15 mouse cellular contexts compared by ENCODE assay signal in the genomic region with DNA sequence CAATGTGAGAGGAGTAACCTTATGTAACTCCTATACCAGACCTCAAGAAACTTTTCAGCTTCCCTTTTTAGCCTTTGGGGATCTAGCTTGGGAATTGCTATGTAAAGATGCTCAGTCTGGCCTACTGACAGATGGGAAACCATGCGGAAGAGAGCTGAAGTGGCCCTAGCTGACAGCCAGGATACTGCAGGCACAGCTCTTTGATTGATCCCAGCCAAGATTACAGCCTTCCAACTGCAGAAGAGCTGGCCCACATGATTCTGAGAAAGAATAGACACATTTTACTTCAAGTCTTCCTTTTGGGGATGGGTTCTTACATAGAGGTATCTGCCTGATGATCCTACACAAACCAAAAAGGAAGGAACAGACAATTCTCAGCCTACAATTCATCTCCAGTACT.
A peak's percentile ranks its signal among the peaks of the same experiment; 100 is the strongest.
DNase-seq lines count a peak whose midpoint lies in the region; ATAC-seq and TF ChIP-seq lines count a peak whose summit lies in the region.
"Had no signal": no experiment of that assay in that cellular context is flagged by ENCODE, and none has a peak within 500 bp of the region (broad histone marks: within the 10 kb centered on the region; RNA-seq: fewer than 3 reads in every experiment).

No protein-coding gene starts in this region.

- H3K27ac ChIP-seq in forebrain, embryonic 14.5 days (ENCODE audit: low read depth, low read length): no peak overlapping the region
- H3K27ac ChIP-seq in forebrain, embryonic 16.5 days (ENCODE audit: low read length): no peak overlapping the region
- peak overlapping the region; percentile 39 for H3K27ac ChIP-seq in layer of hippocampus, adult 2 months
- H3K27ac ChIP-seq: hindbrain, embryonic 10.5 days; limb, embryonic 15.5 days; midbrain, embryonic 12.5 days had no signal

- H3K9ac ChIP-seq in forebrain, embryonic 14.5 days (ENCODE audit: low read length): no peak overlapping the region
- H3K9ac ChIP-seq in forebrain, embryonic 16.5 days (replicated peaks; ENCODE audit: low read depth, low read length): no peak overlapping the region
- H3K9ac ChIP-seq: limb, embryonic 15.5 days; midbrain, embryonic 12.5 days had no signal

- no peak for ATAC-seq in forebrain, embryonic 14.5 days
- ATAC-seq in forebrain, embryonic 16.5 days: no peak
- ATAC-seq in monocyte, adult 5-6 weeks (replicated peaks; ENCODE audit: insufficient number of reproducible peaks, low FRiP score, low TSS enrichment, poor library complexity, severe bottlenecking): no peak

- H3K9me3 ChIP-seq in forebrain, embryonic 14.5 days (replicated peaks; ENCODE audit: control insufficient read depth, low read length): no peaks in the 10 kb centered on the region
- no peaks in the 10 kb centered on the region for H3K9me3 ChIP-seq in forebrain, embryonic 16.5 days (ENCODE audit: control insufficient read depth, low read length)
- H3K9me3 ChIP-seq: hindbrain, embryonic 10.5 days; limb, embryonic 15.5 days; midbrain, embryonic 12.5 days had no signal

- no peak overlapping the region for H3K4me3 ChIP-seq in forebrain, embryonic 14.5 days (ENCODE audit: low read depth, low read length)
- H3K4me3 ChIP-seq in forebrain, embryonic 16.5 days (replicated peaks; ENCODE audit: low read length): no peak overlapping the region
- H3K4me3 ChIP-seq in layer of hippocampus, adult 2 months: no peak overlapping the region
- H3K4me3 ChIP-seq: hindbrain, embryonic 10.5 days; limb, embryonic 15.5 days; midbrain, embryonic 12.5 days had no signal

- H3K27me3 ChIP-seq in forebrain, embryonic 14.5 days (replicated peaks; ENCODE audit: control insufficient read depth, insufficient read depth, low read length): no peaks in the 10 kb centered on the region
- no peaks in the 10 kb centered on the region for H3K27me3 ChIP-seq in forebrain, embryonic 16.5 days (replicated peaks; ENCODE audit: control insufficient read depth, insufficient read depth, low read length)
- H3K27me3 ChIP-seq: limb, embryonic 15.5 days; midbrain, embryonic 12.5 days had no signal

- H3K4me2 ChIP-seq in forebrain, embryonic 14.5 days (ENCODE audit: low read length): no peak overlapping the region
- no peak overlapping the region for H3K4me2 ChIP-seq in forebrain, embryonic 16.5 days (ENCODE audit: low read length)
- H3K4me2 ChIP-seq: heart, embryonic 11.5 days; limb, embryonic 15.5 days; midbrain, embryonic 12.5 days had no signal

- H3K36me3 ChIP-seq in forebrain, embryonic 14.5 days (ENCODE audit: control insufficient read depth, insufficient read depth, low read length): no peaks in the 10 kb centered on the region
- H3K36me3 ChIP-seq in forebrain, embryonic 16.5 days (ENCODE audit: control insufficient read depth, insufficient read depth): no peaks in the 10 kb centered on the region
- H3K36me3 ChIP-seq: hindbrain, embryonic 10.5 days; limb, embryonic 15.5 days; midbrain, embryonic 12.5 days had no signal

- no peaks in the 10 kb centered on the region for H3K4me1 ChIP-seq in forebrain, embryonic 14.5 days (ENCODE audit: control insufficient read depth, insufficient read depth, low read length)
- no peaks in the 10 kb centered on the region for H3K4me1 ChIP-seq in forebrain, embryonic 16.5 days (replicated peaks; ENCODE audit: control insufficient read depth, insufficient read depth, low read length)
- H3K4me1 ChIP-seq: hindbrain, embryonic 10.5 days; limb, embryonic 15.5 days; midbrain, embryonic 12.5 days had no signal

- DNase-seq in forebrain, embryonic 14.5 days (ENCODE audit: low spot score): peak; percentile 11
- peak; percentile 14 to 32 for DNase-seq in layer of hippocampus, adult 2 months (ENCODE audit: low spot score in 2 of 2)
- no peak for DNase-seq in layer of hippocampus, postnatal 25 days (ENCODE audit: extremely low spot score in 1 of 2, low spot score in 1 of 2)
- peak; percentile 65 for DNase-seq in cerebellum, adult 11-12 months
- DNase-seq in layer of hippocampus, adult 9-11 months: peak; percentile 35
- DNase-seq in embryo, embryonic 11 days: no peak
- DNase-seq: adrenal gland, postnatal 10 days; gastrocnemius, postnatal 10 days; kidney, adult 9 months had no signal

- TF ChIP-seq CTCF in layer of hippocampus, adult 2 months (conservative IDR thresholded peaks at IDR 0.05): peak; percentile 66

- WGBS in forebrain, embryonic 14.5 days: 88% methylated on average over 1 of the region's 1 CpGs
- 60% methylated on average over 1 of the region's 1 CpGs for WGBS in forebrain, embryonic 16.5 days

Comparison
In these comparisons a context has a peak if more than half of its experiments do, and no peak if none do; other contexts are left out.
1. DNase-seq: peak in forebrain, embryonic 14.5 days (single experiment), layer of hippocampus, adult 2 months (2 of 2), cerebellum, adult 11-12 months (single experiment) and layer of hippocampus, adult 9-11 months (single experiment); none in layer of hippocampus, postnatal 25 days (0 of 2) and embryo, embryonic 11 days (single experiment).